Mouse (Mus musculus): ENCODE measurements at regions not wholly inside any gene's neighbourhood (a gene's known extent, or its start where the extent isn't known, plus 50 kb on each side); places are given as distances from the start of the nearest gene placed in this dataset.

- TF ChIP-seq CTCF (IDR thresholded peaks at IDR 0.05; ENCODE audit: low read depth, low read length) = no peak
- TF ChIP-seq EP300 (IDR thresholded peaks at IDR 0.05; ENCODE audit: insufficient read depth, low read depth, low read length) = no peak
- no peak for TF ChIP-seq POLR2A (IDR thresholded peaks at IDR 0.05; ENCODE audit: insufficient read depth, low read length)
Measured at GRCm38 (mm10) chr10:17629709-17630108, 93.3 kb upstream of the Cited2 start.

All from ES-Bruce4 (cell line).